Mouse (Mus musculus): ENCODE measurements around the gene 1700102P08Rik. TPM values are rescaled to one million over a fixed set of nuclear protein-coding genes. Genes with fewer than 3 reads are reported as not detected.

1700102P08Rik gene
- polyA plus RNA-seq (2014; fragmentation: Illumina TruSeq; extraction: RNeasy Lipid Tissue Mini Kit (QIAGEN cat#74804); ENCODE audit: low read depth, low replicate concordance), result 2.5 TPM

GRCm38 (mm10) chr9:108392676-108393075 is at the start of gene 1700102P08Rik:
Gene 1700102P08Rik (plus strand): TSS chr9:108392805.

GRCm38 (mm10) chr9:108347540-108348289 is 44.9 kb upstream of the 1700102P08Rik start, which contains the start of gene Usp4:
Gene Usp4 (plus strand): TSS chr9:108347853.

GRCm38 (mm10) chr9:108428384-108428783 is 35.8 kb downstream of the 1700102P08Rik start, which contains the start of gene Ccdc36:
Gene Ccdc36 (minus strand): TSS chr9:108428484.

GRCm38 (mm10) chr9:108436182-108436581 is 43.6 kb downstream of the 1700102P08Rik start, which contains the start of gene BC048562:
Gene BC048562 (plus strand): TSS chr9:108436482.

Other genes with a start within 250 kb of the 1700102P08Rik start
- 1.1 TPM for gene Bsn, start 202.4 kb upstream of the 1700102P08Rik start, polyA plus RNA-seq (2014; fragmentation: Illumina TruSeq; extraction: RNeasy Lipid Tissue Mini Kit (QIAGEN cat#74804); ENCODE audit: low read depth, low replicate concordance)
- gene Dag1, start 128.8 kb upstream of the 1700102P08Rik start, polyA plus RNA-seq (2014; fragmentation: Illumina TruSeq; extraction: RNeasy Lipid Tissue Mini Kit (QIAGEN cat#74804); ENCODE audit: low read depth, low replicate concordance), result 101 TPM
- gene Nicn1, start 102.4 kb upstream of the 1700102P08Rik start, polyA plus RNA-seq (2014; fragmentation: Illumina TruSeq; extraction: RNeasy Lipid Tissue Mini Kit (QIAGEN cat#74804); ENCODE audit: low read depth, low replicate concordance), result 30.2 TPM
- 35.7 TPM for gene Amt, start 96.0 kb upstream of the 1700102P08Rik start, polyA plus RNA-seq (2014; fragmentation: Illumina TruSeq; extraction: RNeasy Lipid Tissue Mini Kit (QIAGEN cat#74804); ENCODE audit: low read depth, low replicate concordance)
- 287 TPM for gene Rhoa, start 86.7 kb upstream of the 1700102P08Rik start, polyA plus RNA-seq (2014; fragmentation: Illumina TruSeq; extraction: RNeasy Lipid Tissue Mini Kit (QIAGEN cat#74804); ENCODE audit: low read depth, low replicate concordance)
- gene Tcta, start 86.6 kb upstream of the 1700102P08Rik start, polyA plus RNA-seq (2014; fragmentation: Illumina TruSeq; extraction: RNeasy Lipid Tissue Mini Kit (QIAGEN cat#74804); ENCODE audit: low read depth, low replicate concordance), result 60.6 TPM
- 621 TPM for gene Gpx1, start 53.9 kb upstream of the 1700102P08Rik start, polyA plus RNA-seq (2014; fragmentation: Illumina TruSeq; extraction: RNeasy Lipid Tissue Mini Kit (QIAGEN cat#74804); ENCODE audit: low read depth, low replicate concordance)
- 60.8 TPM for gene Usp4, start 45.0 kb upstream of the 1700102P08Rik start, polyA plus RNA-seq (2014; fragmentation: Illumina TruSeq; extraction: RNeasy Lipid Tissue Mini Kit (QIAGEN cat#74804); ENCODE audit: low read depth, low replicate concordance)
- 0.40 TPM for gene Ccdc36, start 35.7 kb downstream of the 1700102P08Rik start, polyA plus RNA-seq (2014; fragmentation: Illumina TruSeq; extraction: RNeasy Lipid Tissue Mini Kit (QIAGEN cat#74804); ENCODE audit: low read depth, low replicate concordance)
- 1.6 TPM for gene BC048562, start 43.7 kb downstream of the 1700102P08Rik start, polyA plus RNA-seq (2014; fragmentation: Illumina TruSeq; extraction: RNeasy Lipid Tissue Mini Kit (QIAGEN cat#74804); ENCODE audit: low read depth, low replicate concordance)
- gene Ccdc71, start 67.7 kb downstream of the 1700102P08Rik start, polyA plus RNA-seq (2014; fragmentation: Illumina TruSeq; extraction: RNeasy Lipid Tissue Mini Kit (QIAGEN cat#74804); ENCODE audit: low read depth, low replicate concordance), result 20.1 TPM
- gene Klhdc8b, start 68.8 kb downstream of the 1700102P08Rik start, polyA plus RNA-seq (2014; fragmentation: Illumina TruSeq; extraction: RNeasy Lipid Tissue Mini Kit (QIAGEN cat#74804); ENCODE audit: low read depth, low replicate concordance), result 61.8 TPM
- 122 TPM for gene Lamb2, start 86.9 kb downstream of the 1700102P08Rik start, polyA plus RNA-seq (2014; fragmentation: Illumina TruSeq; extraction: RNeasy Lipid Tissue Mini Kit (QIAGEN cat#74804); ENCODE audit: low read depth, low replicate concordance)
- gene Usp19, start 97.8 kb downstream of the 1700102P08Rik start, polyA plus RNA-seq (2014; fragmentation: Illumina TruSeq; extraction: RNeasy Lipid Tissue Mini Kit (QIAGEN cat#74804); ENCODE audit: low read depth, low replicate concordance), result 99.3 TPM
- 126 TPM for gene Qars, start 114.9 kb downstream of the 1700102P08Rik start, polyA plus RNA-seq (2014; fragmentation: Illumina TruSeq; extraction: RNeasy Lipid Tissue Mini Kit (QIAGEN cat#74804); ENCODE audit: low read depth, low replicate concordance)
- gene Qrich1, start 124.0 kb downstream of the 1700102P08Rik start, polyA plus RNA-seq (2014; fragmentation: Illumina TruSeq; extraction: RNeasy Lipid Tissue Mini Kit (QIAGEN cat#74804); ENCODE audit: low read depth, low replicate concordance), result 68.9 TPM
- gene Impdh2, start 167.5 kb downstream of the 1700102P08Rik start, polyA plus RNA-seq (2014; fragmentation: Illumina TruSeq; extraction: RNeasy Lipid Tissue Mini Kit (QIAGEN cat#74804); ENCODE audit: low read depth, low replicate concordance), result 69.1 TPM
- gene Ndufaf3, start 174.6 kb downstream of the 1700102P08Rik start, polyA plus RNA-seq (2014; fragmentation: Illumina TruSeq; extraction: RNeasy Lipid Tissue Mini Kit (QIAGEN cat#74804); ENCODE audit: low read depth, low replicate concordance), result 29.0 TPM
- 95.8 TPM for gene Dalrd3, start 177.1 kb downstream of the 1700102P08Rik start, polyA plus RNA-seq (2014; fragmentation: Illumina TruSeq; extraction: RNeasy Lipid Tissue Mini Kit (QIAGEN cat#74804); ENCODE audit: low read depth, low replicate concordance)
- gene Wdr6, start 185.9 kb downstream of the 1700102P08Rik start, polyA plus RNA-seq (2014; fragmentation: Illumina TruSeq; extraction: RNeasy Lipid Tissue Mini Kit (QIAGEN cat#74804); ENCODE audit: low read depth, low replicate concordance), result 39.9 TPM
- gene P4htm, start 204.9 kb downstream of the 1700102P08Rik start, polyA plus RNA-seq (2014; fragmentation: Illumina TruSeq; extraction: RNeasy Lipid Tissue Mini Kit (QIAGEN cat#74804); ENCODE audit: low read depth, low replicate concordance), result 7.0 TPM